Mouse (Mus musculus) liver, embryonic 11.5 days (tissue): Measurements from ENCODE around the gene Hoxa2. TPM values are rescaled to one million over a fixed set of nuclear protein-coding genes. Genes with fewer than 3 reads are reported as not detected.
A peak's percentile ranks its signal among the peaks of the same experiment; 100 is the strongest.

Experiments used
- ATAC-seq: fragments of 200-750 bp; cut with Nextera tagmentation; replicated peaks from 2 replicates; pipeline ENCODE4 v1.8.0; 2017; ENCODE audit warnings: moderate number of reproducible peaks, mild to moderate bottlenecking, moderate TSS enrichment, moderate library complexity; ENCODE audit not compliant: low FRiP score
- DNase-seq: peaks from one replicate; pipeline ENCODE4 v3.0.0-alpha.2; 2017; ENCODE audit warnings: low spot score
- H3K27ac ChIP-seq: fragments of 300-500 bp; sonication (generic); 2 replicates; pipeline ENCODE4 v1.5.1; 2014; ENCODE audit warnings: mild to moderate bottlenecking, low read depth, low read length, control low read depth
- H3K27me3 ChIP-seq: fragments of 300-500 bp; sonication (generic); replicated peaks from 2 replicates; pipeline ENCODE4 v1.6.1; 2014; ENCODE audit warnings: low read length, mixed read lengths; ENCODE audit not compliant: control insufficient read depth, insufficient read depth
- H3K36me3 ChIP-seq: fragments of 300-500 bp; sonication (generic); 2 replicates; pipeline ENCODE4 v1.6.1; 2014; ENCODE audit warnings: mild to moderate bottlenecking, low read length, moderate library complexity, mixed read lengths; ENCODE audit not compliant: control insufficient read depth, insufficient read depth
- H3K4me1 ChIP-seq: fragments of 300-500 bp; sonication (generic); replicated peaks from 2 replicates; pipeline ENCODE4 v1.6.1; 2014; ENCODE audit warnings: low read length, mixed read lengths; ENCODE audit not compliant: control insufficient read depth, insufficient read depth
- H3K4me2 ChIP-seq: fragments of 300-500 bp; sonication (generic); 2 replicates; pipeline ENCODE4 v1.6.1; 2014; ENCODE audit warnings: mild to moderate bottlenecking, control low read depth, moderate library complexity
- H3K4me3 ChIP-seq: fragments of 300-500 bp; sonication (generic); 2 replicates; pipeline ENCODE4 v1.5.1; 2014; ENCODE audit warnings: low read depth, low read length, control low read depth
- H3K9ac ChIP-seq: fragments of 300-500 bp; sonication (generic); 2 replicates; pipeline ENCODE4 v1.6.1; 2014; ENCODE audit warnings: low read depth, low read length, control low read depth
- H3K9me3 ChIP-seq: fragments of 300-500 bp; sonication (generic); 2 replicates; pipeline ENCODE4 v1.6.1; 2016; ENCODE audit warnings: low read length, inconsistent platforms, mixed read lengths; ENCODE audit not compliant: control insufficient read depth
- WGBS: fragments of 180-500 bp; shearing (Covaris S2); extraction: QIAGEN DNeasy Blood & Tissue Kit; methylation state at CpG from one replicate; pipeline ENCODE4 v1.1.7; 2014; 5-methylcytosine and 5-hydroxymethylcytosine counted together
- polyA plus RNA-seq: library from polyadenylated mRNA; unstranded; fragments of >200 nt; fragmentation: Nextera tagmentation; extraction: Ambion mirVana; gene quantifications from 2 replicates; pipeline ENCODE4 v1.2.1, GENCODE M21; 2014

The Hoxa2 gene
- polyA plus RNA-seq, 1 experiment from 2014 or later, result 4.3 TPM

GRCm38 (mm10) chr6:52185222-52185621 lies 20.6 kb upstream of the Hoxa2 start:
- 3% methylated on average over 19 of the region's 19 CpGs for WGBS
- no peak for DNase-seq

GRCm38 (mm10) chr6:52184668-52185067 lies 20.0 kb upstream of the Hoxa2 start:
- ATAC-seq (no peak), DNase-seq (no peak)
- peaks cover 11% of the 10 kb centered on the region for H3K4me1 ChIP-seq
- 8% methylated on average over 6 of the region's 6 CpGs for WGBS
- H3K27me3 ChIP-seq, result peaks cover 98% of the 10 kb centered on the region
- no peaks in the 10 kb centered on the region for H3K9me3 ChIP-seq
- H3K27ac ChIP-seq, result no peak overlapping the region
- H3K4me3 ChIP-seq, result no peak overlapping the region
- no peaks in the 10 kb centered on the region for H3K36me3 ChIP-seq
- no peak overlapping the region for H3K9ac ChIP-seq
- peak overlapping the region; percentile 29 for H3K4me2 ChIP-seq

More at GRCm38 (mm10) chr6:52185222-52185621, 20.6 kb upstream of the Hoxa2 start:
- Histone ChIP-seq H3K4me1 (peaks cover 11% of the 10 kb centered on the region), H3K27ac (no peak overlapping the region), H3K4me3 (no peak overlapping the region), H3K9ac (no peak overlapping the region), H3K9me3 (no peaks in the 10 kb centered on the region), H3K27me3 (peaks cover 98% of the 10 kb centered on the region), H3K4me2 (peak overlapping the region; percentile 29), H3K36me3 (no peaks in the 10 kb centered on the region)
- ATAC-seq, result no peak

DNA sequence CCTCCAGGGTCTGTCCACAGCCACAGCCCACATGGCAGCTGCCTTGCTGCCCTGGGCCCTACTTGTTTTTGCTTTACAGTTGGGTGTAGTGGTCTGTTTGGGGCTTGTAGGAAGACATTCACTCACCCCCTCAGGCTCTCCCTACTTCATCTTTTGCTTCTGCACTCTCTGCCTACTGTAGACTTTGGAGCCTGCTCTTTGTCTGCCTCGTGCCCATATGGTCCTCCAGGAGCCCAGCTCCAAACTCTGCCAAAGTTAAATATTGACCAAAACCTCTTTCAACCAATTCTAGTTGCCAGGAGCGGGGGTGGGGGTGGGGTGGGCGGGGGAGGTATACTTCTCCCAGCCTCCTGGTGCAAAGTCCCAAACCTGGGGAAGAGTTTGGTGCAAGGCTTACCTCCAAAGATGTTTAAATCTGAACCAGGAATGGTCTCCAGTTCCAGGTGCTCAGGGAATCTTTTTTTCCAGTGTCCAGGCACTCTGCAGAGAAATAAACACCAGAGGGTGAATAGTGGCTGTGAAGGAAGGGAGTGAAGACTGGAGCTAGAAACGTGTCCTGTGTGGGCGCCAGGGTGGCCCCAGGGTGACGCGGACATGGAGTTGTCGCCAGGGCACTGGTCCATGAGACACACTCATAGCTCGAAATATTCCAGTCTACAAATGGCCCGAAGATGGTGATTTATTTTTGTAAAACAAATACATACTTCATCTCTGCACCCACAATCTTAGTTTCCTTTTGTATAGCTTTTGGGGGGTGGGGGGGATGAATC lies 18.9 kb upstream of the Hoxa2 start:
- no peak for DNase-seq
- Histone ChIP-seq H3K4me1 (peaks cover 11% of the 10 kb centered on the region), H3K9me3 (no peaks in the 10 kb centered on the region), H3K36me3 (no peaks in the 10 kb centered on the region), H3K9ac (no peak overlapping the region), H3K4me2 (peak overlapping the region; percentile 14; the same call in 1 of the 2 replicates), H3K27ac (no peak overlapping the region; the same call in 1 of the 2 replicates), H3K27me3 (peaks cover 98% of the 10 kb centered on the region), H3K4me3 (no peak overlapping the region)
- no peak for ATAC-seq
- 20% methylated on average over 10 of the region's 10 CpGs for WGBS

- ATAC-seq (no peak), DNase-seq (no peak)
- Histone ChIP-seq H3K27me3 (peaks cover 98% of the 10 kb centered on the region), H3K9ac (no peak overlapping the region), H3K36me3 (no peaks in the 10 kb centered on the region), H3K4me2 (no peak overlapping the region), H3K4me3 (no peak overlapping the region), H3K27ac (no peak overlapping the region), H3K9me3 (no peaks in the 10 kb centered on the region), H3K4me1 (peaks cover 11% of the 10 kb centered on the region)
- WGBS, result 29% methylated on average over 1 of the region's 1 CpGs
These were observed 18.2 kb upstream of the Hoxa2 start for GRCm38 (mm10) chr6:52182793-52183192.

DNA sequence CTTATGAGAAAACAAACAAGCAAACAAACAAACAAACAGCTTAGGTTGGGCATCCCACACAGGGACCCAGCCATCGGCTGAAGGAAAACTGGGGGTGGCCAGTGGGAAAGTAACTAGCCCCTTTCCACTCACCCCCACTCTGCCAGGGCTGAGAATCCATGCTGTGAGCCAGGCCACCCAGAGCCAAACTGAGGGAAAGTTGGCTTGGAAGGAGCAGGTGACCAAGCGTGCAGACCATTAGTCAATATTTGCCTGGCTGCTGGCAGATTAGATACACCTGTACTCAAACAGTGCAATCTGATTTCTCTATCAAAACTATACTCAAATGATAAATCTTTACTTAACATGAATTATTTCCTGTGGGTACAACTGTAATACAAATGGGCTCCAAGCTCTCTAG lies 17.4 kb upstream of the Hoxa2 start:
- Histone ChIP-seq H3K4me3 (no peak overlapping the region), H3K27ac (no peak overlapping the region), H3K9ac (no peak overlapping the region), H3K27me3 (peaks cover 98% of the 10 kb centered on the region), H3K4me1 (peaks cover 11% of the 10 kb centered on the region), H3K9me3 (no peaks in the 10 kb centered on the region), H3K36me3 (no peaks in the 10 kb centered on the region), H3K4me2 (no peak overlapping the region)
- ATAC-seq, result no peak
- no peak for DNase-seq
- WGBS, result 39% methylated on average over 2 of the region's 2 CpGs

DNA sequence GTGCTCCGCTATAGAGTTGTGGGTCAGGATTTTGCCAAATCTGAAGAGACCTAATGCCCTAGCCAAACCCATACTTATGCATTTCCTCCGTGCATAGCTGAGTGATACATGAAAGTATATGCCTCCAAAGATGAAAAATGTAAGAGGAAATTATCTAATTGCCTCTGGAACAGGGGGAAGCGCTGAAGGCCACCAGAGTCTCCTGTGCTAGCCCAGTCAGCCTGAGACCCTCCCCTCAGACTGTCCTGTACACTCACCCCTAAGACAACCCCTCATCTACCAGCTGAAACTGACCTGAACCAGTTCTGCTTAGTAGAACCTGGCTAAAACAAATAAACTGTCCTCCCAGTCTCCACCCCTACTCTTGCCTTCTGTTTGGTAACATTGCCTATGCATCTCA lies 16.1 kb upstream of the Hoxa2 start:
- Histone ChIP-seq H3K27me3 (peaks cover 99% of the 10 kb centered on the region), H3K4me2 (peak overlapping the region; percentile 64), H3K27ac (no peak overlapping the region), H3K9me3 (no peaks in the 10 kb centered on the region), H3K36me3 (no peaks in the 10 kb centered on the region), H3K4me1 (peaks cover 10% of the 10 kb centered on the region), H3K4me3 (no peak overlapping the region), H3K9ac (no peak overlapping the region)
- DNase-seq, result no peak
- WGBS, result 24% methylated on average over 3 of the region's 3 CpGs
- no peak for ATAC-seq

DNA sequence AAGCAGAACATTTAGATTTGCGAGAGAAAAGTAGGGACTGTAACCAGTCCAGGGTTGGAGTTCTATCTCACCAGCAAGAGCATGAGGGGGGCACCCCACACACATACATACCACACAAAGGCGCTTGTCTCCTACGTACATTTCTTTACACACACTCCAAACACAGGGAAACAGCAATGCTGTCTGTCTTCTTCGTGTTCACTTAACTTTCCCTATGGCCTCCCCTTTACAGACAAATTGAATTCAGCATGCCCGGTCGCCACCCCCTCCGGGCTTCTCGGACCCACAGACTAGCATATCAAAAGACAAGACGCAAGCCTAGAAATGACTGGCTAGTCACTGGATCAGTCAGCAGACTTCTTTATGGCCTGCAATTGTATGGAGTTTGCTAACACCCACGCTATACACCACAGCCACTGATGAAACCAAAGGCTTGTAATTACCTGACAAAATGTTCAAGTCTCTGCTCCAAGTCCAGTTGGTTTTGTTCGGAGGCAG lies 15.6 kb upstream of the Hoxa2 start:
- Histone ChIP-seq H3K27ac (peak overlapping the region; percentile 79; the same call in 1 of the 2 replicates), H3K4me1 (peaks cover 9% of the 10 kb centered on the region), H3K36me3 (no peaks in the 10 kb centered on the region), H3K27me3 (peaks cover 99% of the 10 kb centered on the region), H3K4me2 (peak overlapping the region; percentile 64), H3K4me3 (peak overlapping the region; percentile 46), H3K9me3 (no peaks in the 10 kb centered on the region), H3K9ac (peak overlapping the region; percentile 54; the same call in 1 of the 2 replicates)
- ATAC-seq (no peak), DNase-seq (no peak)
- WGBS, result 11% methylated on average over 11 of the region's 11 CpGs

DNA sequence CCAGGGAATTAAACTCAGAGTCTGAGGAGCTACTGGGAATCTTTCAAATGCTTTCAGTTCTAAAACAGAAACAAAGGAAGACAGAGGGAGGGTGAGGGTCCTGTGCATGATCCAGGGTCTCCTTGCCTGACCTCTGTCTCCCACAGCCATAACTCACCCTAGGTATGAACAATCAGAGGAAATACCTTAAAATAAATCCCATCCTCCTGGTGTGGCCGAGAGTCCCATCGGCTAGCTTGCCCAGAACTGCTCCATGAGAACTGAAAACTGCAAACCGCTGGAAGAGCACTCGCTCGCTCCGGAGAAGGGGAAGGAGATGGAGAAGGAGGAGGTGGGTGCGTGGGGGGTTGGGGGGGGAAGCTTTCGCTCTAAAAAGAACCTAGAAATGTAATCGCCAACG lies 15.1 kb upstream of the Hoxa2 start:
- no peak for ATAC-seq
- Histone ChIP-seq H3K27ac (peak overlapping the region; percentile 79; the same call in 1 of the 2 replicates), H3K9ac (peak overlapping the region; percentile 54), H3K4me1 (peaks cover 9% of the 10 kb centered on the region), H3K27me3 (peaks cover 99% of the 10 kb centered on the region), H3K36me3 (no peaks in the 10 kb centered on the region), H3K4me3 (peak overlapping the region; percentile 46), H3K4me2 (peak overlapping the region; percentile 64), H3K9me3 (no peaks in the 10 kb centered on the region)
- no peak for DNase-seq
- 6% methylated on average over 10 of the region's 10 CpGs for WGBS
